Mouse (Mus musculus) cerebellum, adult 11-12 months (tissue): ENCODE results near the gene Gm21977.
"Not testable (repeated sequence)": the region's sequence is repeated elsewhere in the genome, so short reads cannot be mapped to it uniquely, and the experiment has no call there.

Experiments
- DNase-seq: peaks from one replicate; pipeline ENCODE4 v3.0.0; 2022

Gene Gm21977

GRCm38 (mm10) chr14:42853377-42853776 lies at the start of gene Gm21977:
Gm21977 (minus strand) TSS chr14:42853477.
- not testable (repeated sequence) for DNase-seq
